Mouse (Mus musculus) gastrocnemius, postnatal 10 days (tissue): ENCODE measurements around the gene Eprs. TPM values are rescaled to one million over a fixed set of nuclear protein-coding genes. Genes with fewer than 3 reads are reported as not detected.

ENCODE experiments used
- DNase-seq: peaks from one replicate; pipeline ENCODE4 v3.0.0; 2021; ENCODE audit warnings: mixed read lengths
- total RNA-seq, 2 experiments: library from RNA; stranded (reverse); gene quantifications; 2 replicates each; pipeline ENCODE4 v1.2.3; 2021

The Eprs gene
- total RNA-seq, 2 experiments from 2014 or later: 113 to 115 TPM

- DNase-seq: no peak
Observed at GRCm38 (mm10) chr1:185358211-185358610, 4.6 kb upstream of the Eprs start.

GRCm38 (mm10) chr1:185363526-185364182, 810 bp downstream of the Eprs start:
- DNase-seq: peak; percentile 42

DNA sequence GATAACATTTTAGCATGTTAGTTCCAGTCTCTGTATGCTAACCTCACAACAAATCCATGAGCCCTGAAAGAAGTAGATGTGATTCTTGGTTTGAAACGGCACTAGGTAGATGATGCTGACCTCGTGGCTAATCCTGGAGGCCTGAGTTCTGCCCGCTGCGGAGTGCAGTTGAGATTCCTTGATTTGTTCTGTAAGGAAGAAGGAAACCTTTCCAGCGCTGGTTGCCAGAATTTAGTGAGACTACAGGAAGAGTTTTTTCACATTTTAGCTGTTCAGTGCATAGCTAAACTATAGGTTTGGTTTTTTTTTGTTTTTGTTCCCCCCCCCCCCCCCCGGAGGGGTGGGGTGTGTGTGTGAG, 1.3 kb downstream of the Eprs start:
- no peak for DNase-seq

DNA sequence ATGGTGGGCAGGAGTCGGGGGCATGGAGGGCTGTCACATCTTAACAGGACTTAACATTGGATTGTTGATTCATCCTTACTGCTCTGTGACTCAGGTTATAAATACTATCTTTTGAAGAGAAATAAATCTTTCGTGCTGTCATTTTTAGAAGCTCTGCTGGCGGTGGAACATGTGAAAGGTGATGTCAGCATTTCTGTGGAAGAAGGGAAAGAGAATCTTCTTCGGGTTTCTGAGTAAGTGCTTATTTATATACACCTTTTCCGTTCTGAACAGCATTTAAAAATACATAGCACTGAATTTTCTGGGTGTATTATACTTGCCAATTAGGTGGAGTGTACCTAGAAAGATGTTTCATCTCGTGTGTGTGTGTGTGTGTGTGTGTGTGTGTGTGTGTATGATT, 4.5 kb downstream of the Eprs start:
- no peak for DNase-seq

DNA sequence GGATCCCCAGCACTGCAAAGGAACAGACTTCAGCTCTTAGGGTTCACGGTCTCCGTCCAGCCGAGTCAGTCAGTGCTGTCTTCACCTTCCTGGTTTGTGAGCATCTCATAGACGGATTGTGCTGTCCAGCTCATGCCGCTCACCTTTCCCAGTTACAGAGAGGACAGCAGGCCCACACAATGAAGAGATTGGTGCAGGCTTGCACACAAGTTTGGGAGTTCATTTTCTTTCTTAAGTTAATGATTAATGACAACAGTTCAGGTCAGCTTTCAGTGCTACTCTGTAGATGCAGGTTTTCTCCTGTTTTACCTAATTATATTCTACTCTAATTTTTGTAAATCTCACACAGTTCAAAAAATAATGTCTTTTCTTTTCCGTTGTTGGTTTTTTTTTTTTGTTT, 7.1 kb downstream of the Eprs start:
- DNase-seq: no peak

- no peak for DNase-seq
Observed at GRCm38 (mm10) chr1:185376390-185376789, 13.5 kb downstream of the Eprs start.

DNA sequence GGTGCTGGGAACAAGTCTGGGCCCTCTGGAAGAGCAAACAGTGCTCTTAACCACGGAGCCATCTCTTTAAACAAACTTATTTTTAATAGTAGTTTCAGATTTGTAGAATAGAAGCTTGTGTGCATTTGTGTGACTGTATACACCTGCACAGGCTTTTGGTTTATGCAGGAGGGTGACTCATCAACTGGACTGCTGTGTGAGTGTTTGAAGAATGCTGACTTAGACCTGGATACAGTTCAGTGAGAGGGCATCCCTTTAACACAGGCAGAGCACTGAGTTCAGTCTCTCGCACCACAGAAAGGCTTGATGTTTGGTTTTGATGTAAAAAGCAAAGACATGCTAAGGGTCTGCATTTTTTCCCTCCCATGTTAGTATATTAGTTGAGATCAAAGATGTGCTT, 14.6 kb downstream of the Eprs start:
- DNase-seq: no peak

DNA sequence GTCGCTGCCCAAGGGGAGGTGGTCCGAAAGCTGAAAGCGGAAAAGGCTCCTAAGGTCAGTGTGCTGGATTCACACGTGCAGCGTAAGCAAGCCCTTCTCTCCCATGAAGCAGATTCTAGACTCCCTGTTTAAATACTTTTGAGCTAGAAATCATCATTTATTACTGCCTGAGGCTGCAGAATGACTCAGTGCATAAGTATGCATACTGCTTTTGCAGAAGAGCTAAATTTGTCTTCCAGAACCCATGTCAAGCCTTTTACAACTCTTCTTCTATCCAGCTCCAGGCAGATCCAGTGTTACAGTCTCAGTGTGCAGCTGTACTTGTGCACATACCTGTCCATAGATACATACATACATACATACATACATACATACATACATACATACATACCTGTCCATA, 38.8 kb downstream of the Eprs start:
- DNase-seq: no peak

GRCm38 (mm10) chr1:185404021-185404420, 41.2 kb downstream of the Eprs start:
- DNase-seq: no peak

- DNase-seq: no peak
Observed at GRCm38 (mm10) chr1:185405921-185406320, 43.1 kb downstream of the Eprs start.

DNA sequence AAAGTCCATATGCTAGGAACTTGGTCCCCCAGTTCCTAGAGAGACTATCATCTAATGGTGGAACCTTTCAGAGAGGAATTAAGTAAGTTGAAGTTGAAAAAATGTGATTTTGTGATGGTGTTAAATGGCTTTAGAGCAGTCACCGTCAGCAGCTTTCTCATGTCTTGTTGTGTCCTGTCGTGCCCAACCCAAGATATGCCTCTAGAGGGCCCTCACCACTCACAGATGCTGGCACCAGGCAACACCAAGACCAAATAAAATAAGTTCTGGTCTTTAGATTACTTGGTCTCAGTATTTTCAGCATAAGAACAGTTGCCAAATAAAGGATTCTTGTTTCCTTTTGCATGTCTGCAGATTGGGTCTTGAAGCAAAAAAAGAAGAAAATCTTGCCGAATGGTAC, 47.0 kb downstream of the Eprs start:
- DNase-seq: no peak

DNA sequence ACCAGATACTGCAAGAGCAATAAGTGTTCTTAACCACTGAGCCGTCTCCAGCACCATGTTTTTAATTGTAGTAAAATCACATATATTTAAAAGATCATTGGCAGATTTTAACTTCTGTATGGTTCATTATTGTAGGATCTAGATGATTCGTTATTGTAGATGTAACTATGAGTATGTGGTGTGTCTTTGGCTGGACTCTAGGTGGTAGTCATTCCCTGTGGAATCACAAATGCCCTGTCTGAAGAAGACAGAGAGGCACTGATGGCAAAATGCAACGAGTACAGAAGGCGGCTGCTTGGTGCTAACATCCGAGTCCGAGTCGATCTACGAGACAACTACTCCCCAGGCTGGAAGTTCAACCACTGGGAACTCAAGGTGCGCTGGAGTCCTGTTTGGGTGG, 55.2 kb downstream of the Eprs start:
- no peak for DNase-seq

GRCm38 (mm10) chr1:185419805-185420204, 57.0 kb downstream of the Eprs start:
- DNase-seq: no peak

DNA sequence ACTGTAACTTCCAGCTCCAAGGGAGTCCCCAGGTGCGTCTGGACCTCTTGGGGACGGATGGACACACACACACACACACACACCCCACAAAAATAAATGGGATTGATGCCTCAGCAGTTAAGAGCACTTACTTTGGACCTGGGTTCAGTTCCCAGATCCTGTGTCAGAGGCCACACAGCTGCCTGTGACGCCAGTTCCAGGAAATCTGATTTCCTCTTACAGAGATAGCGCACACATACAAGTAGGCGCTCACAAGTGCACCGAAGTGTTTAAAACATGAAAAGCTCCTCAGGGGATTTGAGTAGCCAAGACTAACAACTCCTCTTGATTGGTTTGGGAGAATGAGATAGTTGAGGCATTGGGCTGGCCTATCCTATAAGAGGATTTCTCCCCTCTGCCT, 57.9 kb downstream of the Eprs start:
- DNase-seq: no peak

- no peak for DNase-seq
Observed at GRCm38 (mm10) chr1:185426583-185426982, 63.7 kb downstream of the Eprs start.

DNA sequence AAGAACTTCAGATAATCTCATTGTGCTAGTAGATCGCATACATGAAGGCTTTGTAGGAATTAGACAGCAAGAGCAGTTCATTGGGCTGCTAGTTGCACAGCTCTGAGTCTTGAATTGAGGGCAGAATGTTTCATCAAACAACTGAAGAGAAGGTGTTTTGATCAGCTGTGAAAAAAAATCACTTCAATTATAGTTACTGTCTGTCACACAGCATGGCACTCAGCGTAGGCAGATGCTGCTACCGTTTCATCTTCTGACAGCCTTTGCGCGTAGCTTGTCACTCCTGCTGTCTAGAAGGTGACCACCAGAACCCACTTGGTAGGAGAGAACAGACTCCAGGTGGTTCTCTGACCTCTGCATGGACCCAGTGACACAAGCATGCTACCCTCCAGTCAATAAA, 67.6 kb downstream of the Eprs start:
- DNase-seq: no peak

DNA sequence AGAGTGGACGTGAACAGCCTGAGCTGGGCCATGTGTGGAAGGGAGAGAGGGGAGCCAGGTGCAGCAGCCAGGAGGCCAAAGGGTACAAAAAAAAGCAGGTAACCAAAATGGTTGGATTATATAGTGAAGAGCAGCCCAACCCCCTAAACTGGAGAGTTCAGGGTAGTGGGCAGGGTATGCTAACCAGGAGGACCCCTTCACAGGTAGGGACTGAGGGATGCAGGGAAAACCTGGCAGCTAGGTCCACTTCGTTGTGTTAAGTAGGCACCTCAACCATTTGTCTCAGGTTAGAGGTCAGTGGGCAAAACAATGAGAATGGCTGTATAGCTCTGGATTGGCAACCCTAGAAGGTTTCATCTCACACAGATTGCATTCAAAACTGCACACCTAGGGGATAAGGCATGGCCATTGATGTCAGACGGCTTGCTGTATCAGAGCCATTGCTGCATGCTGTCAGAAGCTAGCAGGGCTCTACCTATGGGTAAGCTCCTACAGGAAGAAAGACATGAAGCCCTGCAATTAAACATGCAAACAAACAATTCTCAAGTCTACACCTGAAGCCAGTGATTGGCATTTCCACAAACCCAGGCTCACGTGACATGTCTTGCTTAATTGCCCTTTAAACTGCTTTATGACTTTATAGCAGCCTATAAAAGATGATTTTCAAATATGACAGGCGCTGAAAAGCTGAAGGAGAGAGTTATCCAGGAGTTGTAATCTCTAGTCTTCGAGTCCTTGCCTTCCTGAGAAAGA, 68.6 kb downstream of the Eprs start:
- DNase-seq: no peak

GRCm38 (mm10) chr1:185431998-185432317, 69.1 kb downstream of the Eprs start:
- no peak for DNase-seq

DNA sequence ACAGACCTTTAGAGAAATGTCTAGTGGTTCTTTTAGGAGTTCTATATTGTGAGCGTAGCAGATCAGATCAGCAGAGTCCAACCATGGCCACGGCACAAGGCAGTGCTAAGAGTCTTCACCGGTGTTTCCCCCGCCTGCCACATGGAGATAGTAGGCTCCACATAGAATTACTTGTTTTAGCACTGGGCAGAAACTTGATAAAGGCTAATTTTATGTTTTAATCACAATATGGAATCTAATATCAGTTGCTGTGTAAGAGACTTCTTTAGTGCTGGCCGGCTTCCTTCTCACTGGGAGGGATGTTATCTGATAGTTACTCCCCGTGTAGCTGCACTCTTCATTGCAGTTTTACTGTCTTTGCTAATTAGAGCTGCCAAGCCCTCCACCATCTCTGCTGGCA, 70.3 kb downstream of the Eprs start:
- no peak for DNase-seq

DNA sequence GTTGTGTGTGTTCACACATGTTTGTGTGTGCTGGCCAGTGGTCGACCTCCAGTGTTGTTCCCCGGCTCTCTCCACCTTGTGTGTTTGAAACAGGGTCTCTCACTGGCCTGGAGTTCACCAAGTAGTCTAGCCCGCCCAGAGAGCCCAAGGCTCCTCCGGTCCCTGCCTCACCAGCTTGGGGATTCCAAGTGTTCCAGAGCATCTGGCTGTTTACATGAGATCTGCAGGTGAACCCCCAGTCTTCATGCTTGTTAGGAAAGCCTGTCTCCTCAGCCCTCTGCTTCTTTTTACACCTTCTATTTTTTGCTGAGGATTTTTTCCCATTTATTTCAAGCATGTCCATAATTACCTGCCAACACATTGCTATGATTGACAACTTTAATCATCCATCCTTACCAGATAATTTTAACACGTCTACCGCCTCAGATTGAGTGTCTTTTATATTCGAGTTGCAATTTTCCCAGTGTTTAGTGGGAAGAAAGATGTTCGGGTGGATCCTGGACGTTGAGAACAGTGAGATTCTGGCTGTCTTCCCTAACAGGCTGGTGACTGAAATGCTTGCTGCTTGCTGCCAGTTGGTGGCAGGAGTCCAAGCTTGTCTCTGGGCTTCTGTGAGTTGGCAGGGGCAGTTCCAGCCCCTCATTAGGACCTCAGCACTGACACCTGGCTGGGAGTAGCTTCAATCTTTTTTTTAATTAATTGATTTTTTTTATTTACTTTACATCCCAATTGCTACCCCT, 76.2 kb downstream of the Eprs start:
- peak; percentile 28 for DNase-seq

DNA sequence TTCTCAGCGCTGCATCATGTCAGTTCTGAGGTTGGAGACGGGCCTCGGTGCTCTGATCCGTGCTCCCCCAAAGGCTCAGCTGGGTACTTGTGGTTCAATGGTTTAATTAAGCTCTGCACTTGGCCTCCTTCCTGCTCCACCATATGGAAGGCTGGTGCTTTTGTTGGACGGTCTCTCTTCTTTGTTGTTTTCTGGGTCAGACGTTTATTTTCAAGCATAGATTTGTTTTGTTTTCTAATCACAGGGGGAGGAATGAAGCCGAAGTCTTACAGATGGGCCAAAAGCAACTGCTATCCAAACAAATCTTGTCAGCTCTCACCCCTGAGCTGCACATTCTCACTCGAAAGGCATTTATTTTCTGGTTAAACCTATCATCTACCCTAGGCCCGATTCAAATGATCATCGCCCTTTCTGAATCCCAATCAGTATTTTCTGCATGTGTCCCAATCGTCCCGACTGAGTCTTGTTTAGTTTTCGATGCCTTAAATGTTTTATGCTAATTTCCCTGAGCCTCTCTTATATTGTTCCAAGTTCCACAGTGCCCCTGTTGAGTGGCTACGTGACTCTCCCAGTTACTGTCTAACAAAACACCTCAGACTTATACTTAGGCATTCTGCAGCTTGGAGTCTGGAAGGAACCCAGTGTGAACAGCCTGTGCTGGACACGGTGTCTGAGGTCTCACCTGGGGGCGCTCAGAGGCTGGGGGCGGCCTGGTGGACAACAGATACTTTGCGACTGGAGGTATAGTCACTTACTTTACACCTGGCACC, 79.0 kb downstream of the Eprs start:
- DNase-seq: no peak

GRCm38 (mm10) chr1:185448936-185449335, 86.1 kb downstream of the Eprs start:
- no peak for DNase-seq

DNA sequence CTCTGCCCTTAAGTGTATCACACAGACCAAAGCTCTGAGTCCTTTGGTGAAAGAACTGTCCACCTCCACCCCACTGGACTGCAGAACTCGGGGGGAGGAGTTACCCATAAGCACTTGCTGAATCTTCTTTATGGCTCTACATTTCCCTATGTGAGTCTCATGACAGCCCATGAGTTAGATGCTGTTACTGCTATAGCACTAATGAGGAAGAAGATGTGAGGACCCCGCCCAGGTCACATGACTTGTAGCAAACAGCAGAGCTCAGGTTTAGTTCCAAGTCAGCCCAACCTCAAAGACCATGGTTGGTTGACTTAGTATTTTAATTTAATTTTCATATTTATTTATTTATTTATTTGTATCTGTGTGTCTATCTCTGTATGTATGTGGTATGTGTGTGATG, 86.9 kb downstream of the Eprs start:
- no peak for DNase-seq
